Comparison of ENCODE assay signal across 34 mouse cellular contexts in the genomic region with DNA sequence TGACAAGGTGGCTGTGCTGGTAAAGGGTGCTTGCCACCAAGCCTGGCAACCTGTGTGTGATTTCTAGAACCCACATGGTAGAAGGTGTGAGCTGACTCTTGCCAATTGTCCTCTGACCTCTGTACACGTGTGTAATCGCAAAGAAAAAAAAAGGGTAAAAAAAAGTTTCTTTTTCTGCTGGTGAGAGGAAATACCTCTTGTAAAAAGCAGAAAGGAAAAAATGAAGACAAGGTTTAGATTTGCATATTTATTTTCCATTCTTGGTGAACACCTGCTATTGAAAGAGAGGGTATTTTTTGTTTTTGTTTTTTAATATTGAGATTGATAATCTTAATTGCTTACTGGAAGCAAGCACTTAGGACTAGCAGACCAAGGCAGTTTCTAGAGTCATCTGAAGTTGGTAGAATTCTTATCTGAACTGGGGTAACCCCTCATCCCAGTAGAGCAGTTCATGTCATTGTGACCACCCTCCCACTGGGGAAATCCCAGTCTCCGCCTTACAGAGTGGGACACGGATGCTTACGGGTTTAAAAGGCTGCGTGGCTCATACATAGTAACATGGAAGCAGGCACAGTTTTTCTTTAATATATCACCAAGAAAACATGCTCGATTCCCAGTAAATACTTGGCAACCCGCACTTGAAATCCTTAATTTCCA. TPM values are rescaled to one million over a fixed set of nuclear protein-coding genes. Genes with fewer than 3 reads are reported as not detected.
A peak's percentile ranks its signal among the peaks of the same experiment; 100 is the strongest.
DNase-seq lines count a peak whose midpoint lies in the region; ATAC-seq and TF ChIP-seq lines count a peak whose summit lies in the region.
"Had no signal": no experiment of that assay in that cellular context is flagged by ENCODE, and none has a peak within 500 bp of the region (broad histone marks: within the 10 kb centered on the region; RNA-seq: fewer than 3 reads in every experiment).

No protein-coding gene starts in this region.

- TF ChIP-seq EP300 in CH12.LX (IDR thresholded peaks at IDR 0.05; ENCODE audit: low read length), result peak; percentile 100

- in situ Hi-C loops in CH12.LX (cut with MboI; ENCODE audit: low pct_ligation_motif_present, low pct_unique_long_range_greater_than_20kb, low sequenced_read_pairs), result no loop called here

- no peak for TF ChIP-seq POLR2A in thymus, adult 2 months (IDR thresholded peaks at IDR 0.05; ENCODE audit: control insufficient read depth, extremely low read depth, insufficient read depth, low read length, poor library complexity)
- TF ChIP-seq POLR2A in CH12.LX (IDR thresholded peaks at IDR 0.05; ENCODE audit: low read depth, low read length), result peak; percentile 36; the same call in 1 of the 2 replicates

- peak; percentile 62 for ATAC-seq in inflammation-experienced regulatory T-cells, adult 6 months
- ATAC-seq: midbrain, embryonic 16.5 days had no signal

- no peak for DNase-seq in thymus, adult 2 months
- DNase-seq in thymus, adult 18-20 months, result no peak
- DNase-seq in CH12.LX (ENCODE audit: extremely low read depth), result peak; percentile 80
- DNase-seq in splenic B cell, adult 2 months (ENCODE audit: low read depth, low spot score), result peak; percentile 64
- no peak for DNase-seq in adrenal gland, postnatal 25 days
- DNase-seq in embryo, embryonic 11 days, result no peak
- no peak for DNase-seq in cerebellum, adult 11 months
- DNase-seq: adrenal gland, adult 8-10 months; cerebellum, adult 9-10 months; gastrocnemius, postnatal 14 days; heart, adult 11 months; kidney, adult 11 months; kidney, postnatal 25 days; liver; lung, postnatal 36 days; right cerebral cortex, postnatal 4 days; thymus, postnatal 4 days had no signal

- H3K36me3 ChIP-seq in thymus, adult 2 months (ENCODE audit: control insufficient read depth, insufficient read depth, low read length), result no peaks in the 10 kb centered on the region
- peaks cover 0 to under 1% of the 10 kb centered on the region in 2 experiments for H3K36me3 ChIP-seq in CH12.LX (replicated peaks in 1 of 2; ENCODE audit: control insufficient read depth in 1 of 2, insufficient read depth in 1 of 2, low read length in 1 of 2)
- no peaks in the 10 kb centered on the region for H3K36me3 ChIP-seq in splenic B cell, adult 2 months (ENCODE audit: control insufficient read depth, insufficient read depth, low read length, poor library complexity, severe bottlenecking)
- H3K36me3 ChIP-seq: hindbrain, embryonic 13.5 days; kidney, embryonic 15.5 days; lung, embryonic 15.5 days; neural tube, embryonic 12.5 days had no signal

- H3K4me1 ChIP-seq in thymus, adult 2 months (replicated peaks; ENCODE audit: control insufficient read depth, insufficient read depth, low read length), result peaks cover 14% of the 10 kb centered on the region
- peaks cover 18 to 60% of the 10 kb centered on the region in 2 experiments for H3K4me1 ChIP-seq in CH12.LX (ENCODE audit: control insufficient read depth in 1 of 2, insufficient read depth in 2 of 2)

- dilution Hi-C loops in CH12.LX (cut with MboI; ENCODE audit: extremely low pct_ligation_motif_present, extremely low pct_unique_long_range_greater_than_20kb, low sequenced_read_pairs), result no loop called here

- no peak for TF ChIP-seq CTCF in thymus, adult 2 months (IDR thresholded peaks at IDR 0.05; ENCODE audit: borderline replicate concordance, control insufficient read depth, extremely low read depth, insufficient read depth, low read length, poor library complexity)
- no peak for TF ChIP-seq CTCF in CH12.LX (conservative IDR thresholded peaks at IDR 0.05 in 1 of 2, IDR thresholded peaks at IDR 0.05 in 1 of 2; ENCODE audit: low read depth in 2 of 2, low read length in 2 of 2)

- H3K79me2 ChIP-seq in CH12.LX (replicated peaks; ENCODE audit: control insufficient read depth, extremely low read depth, insufficient read depth, poor library complexity, severe bottlenecking), result no peaks in the 10 kb centered on the region

- H3K9me3 ChIP-seq in CH12.LX (replicated peaks; ENCODE audit: low read length), result no peaks in the 10 kb centered on the region
- H3K9me3 ChIP-seq: hindbrain, embryonic 13.5 days; kidney, embryonic 15.5 days; lung, embryonic 15.5 days; neural tube, embryonic 12.5 days had no signal

- H3K9ac ChIP-seq in CH12.LX (ENCODE audit: insufficient read depth, low read depth), result peak overlapping the region; percentile 90; the same call in 1 of the 2 replicates
- H3K9ac ChIP-seq: hindbrain, embryonic 13.5 days; kidney, embryonic 15.5 days; lung, embryonic 15.5 days; neural tube, embryonic 12.5 days had no signal

- H3K27ac ChIP-seq in thymus, adult 2 months (ENCODE audit: control insufficient read depth, insufficient read depth, low read length), result peak overlapping the region; percentile 69; the same call in 1 of the 2 replicates
- H3K27ac ChIP-seq in CH12.LX (ENCODE audit: insufficient read depth, low read depth), result peak overlapping the region; percentile 54
- H3K27ac ChIP-seq: hindbrain, embryonic 13.5 days; kidney, embryonic 15.5 days; lung, embryonic 15.5 days; neural tube, embryonic 12.5 days; stomach, postnatal 0 days had no signal

- no peak; the same call in none of the 2 replicates for TF ChIP-seq RAD21 in CH12.LX (IDR thresholded peaks at IDR 0.05; ENCODE audit: low read depth, low read length)

- H3K27me3 ChIP-seq in thymus, adult 2 months (ENCODE audit: control insufficient read depth, insufficient read depth, low read length), result no peaks in the 10 kb centered on the region
- no peaks in the 10 kb centered on the region for H3K27me3 ChIP-seq in CH12.LX (replicated peaks)
- H3K27me3 ChIP-seq in splenic B cell, adult 2 months (ENCODE audit: control insufficient read depth, insufficient read depth, low read length, poor library complexity, severe bottlenecking), result no peaks in the 10 kb centered on the region

- WGBS in thymus, adult 2 months, result 74% methylated on average over 8 of the region's 8 CpGs

- H3K4me3 ChIP-seq in thymus, adult 2 months (ENCODE audit: control insufficient read depth, insufficient read depth, low read length), result no peak overlapping the region
- peak overlapping the region in 2 of 3 experiments; percentile 13 to 53 for H3K4me3 ChIP-seq in CH12.LX (replicated peaks in 1 of 3; ENCODE audit: low read depth in 2 of 3, low read length in 2 of 3, poor library complexity in 1 of 3)
- H3K4me3 ChIP-seq: erythroblast, embryonic 14.5 days; hindbrain, embryonic 13.5 days; kidney, embryonic 15.5 days; lung, embryonic 15.5 days; neural tube, embryonic 12.5 days had no signal

- peak overlapping the region; percentile 83 for H3K4me2 ChIP-seq in CH12.LX (ENCODE audit: insufficient read depth, low read depth, poor library complexity, severe bottlenecking)
- H3K4me2 ChIP-seq: heart, embryonic 11.5 days; hindbrain, embryonic 13.5 days; kidney, embryonic 15.5 days; lung, embryonic 15.5 days; midbrain, embryonic 11.5 days; neural tube, embryonic 12.5 days had no signal

TF ChIP-seq in CH12.LX, 34 proteins besides CTCF, POLR2A, EP300 and RAD21 (continues in another document):
- no peak for TF ChIP-seq SMC3 (IDR thresholded peaks at IDR 0.05; ENCODE audit: low read depth, low read length)
- TF ChIP-seq BHLHE40 (IDR thresholded peaks at IDR 0.05; ENCODE audit: low read depth, low read length), result peak; percentile 99
- TF ChIP-seq MYC (IDR thresholded peaks at IDR 0.05; ENCODE audit: low read depth, low read length), result peak; percentile 100
- peak; percentile 93 for TF ChIP-seq MEF2A (IDR thresholded peaks at IDR 0.05; ENCODE audit: borderline replicate concordance, low read depth, low read length)
- TF ChIP-seq JUND (conservative IDR thresholded peaks at IDR 0.05; ENCODE audit: low read depth, low read length), result peak; percentile 96
- peak; percentile 78 for TF ChIP-seq TBP (conservative IDR thresholded peaks at IDR 0.05; ENCODE audit: low read depth, low read length)
- TF ChIP-seq MAZ (IDR thresholded peaks at IDR 0.05; ENCODE audit: low read depth, low read length), result peak; percentile 87; the same call in 1 of the 2 replicates
- peak; percentile 72; the same call in 1 of the 2 replicates for TF ChIP-seq MAFK (IDR thresholded peaks at IDR 0.05; ENCODE audit: insufficient replicate concordance, low read length)
- peak; percentile 93 for TF ChIP-seq SIN3A (IDR thresholded peaks at IDR 0.05; ENCODE audit: low read length)
- peak; percentile 98 for TF ChIP-seq MAX (IDR thresholded peaks at IDR 0.05; ENCODE audit: low read length)
- 0 out of 2 replicates have a peak, but pooled peaks have one; percentile 34 for TF ChIP-seq NELFE (IDR thresholded peaks at IDR 0.05; ENCODE audit: low read depth, low read length)
- no peak; the same call in 1 of the 2 replicates for TF ChIP-seq ZKSCAN1 (IDR thresholded peaks at IDR 0.05; ENCODE audit: borderline replicate concordance, low read depth, low read length)
- no peak for TF ChIP-seq ZC3H11A (IDR thresholded peaks at IDR 0.05; ENCODE audit: low read depth, low read length)
- peak; percentile 95 for TF ChIP-seq RCOR1 (conservative IDR thresholded peaks at IDR 0.05; ENCODE audit: low read depth, low read length)
- no peak for TF ChIP-seq GABPA (IDR thresholded peaks at IDR 0.05; ENCODE audit: insufficient replicate concordance, low read depth, low read length)
- TF ChIP-seq MXI1 (IDR thresholded peaks at IDR 0.05; ENCODE audit: low read depth, low read length), result peak; percentile 96
- peak; percentile 96 for TF ChIP-seq TCF12 (IDR thresholded peaks at IDR 0.05; ENCODE audit: low read depth, low read length)
- TF ChIP-seq ELF1 (IDR thresholded peaks at IDR 0.05; ENCODE audit: low read depth, low read length), result peak; percentile 36; the same call in 1 of the 2 replicates

RNA-seq across cellular contexts. Expression of a gene that starts 5.7 kb away (rescaled TPM):
- 5.9 and 6.1 TPM in 2 replicates for polyA plus RNA-seq in thymus, adult 2 months (2012; rRNA removed)
- total RNA-seq in CH12.LX (2012; rRNA removed) (7.2 and 11.3 TPM in 2 replicates), CH12.LX (2014; rRNA removed) (5.3 and 6.4 TPM in 2 replicates)
- 5.2 and 7.2 TPM in 2 replicates for polyA plus RNA-seq in CH12.LX (2012; ENCODE audit: insufficient read length, low read depth)
- polyA plus RNA-seq in inflammation-experienced regulatory T-cells, adult 6 months (2017; shearing (Covaris generic)), result 1 to 10 TPM; 2.2 to 6.8 (median 4.7) TPM
- not detected in 2 replicates for total RNA-seq in adrenal gland, postnatal 25 days (2021)
- total RNA-seq: gastrocnemius, postnatal 14 days; layer of hippocampus, adult 18-20 months; left cerebral cortex, adult 8-10 months; left cerebral cortex, postnatal 36 days had no signal
- polyA plus RNA-seq: C2C12; erythroblast, embryonic 14.5 days; stomach, postnatal 0 days had no signal

RNA-seq across cellular contexts. Expression of a gene that starts 15.0 kb away (rescaled TPM):
- polyA plus RNA-seq in thymus, adult 2 months (2012; rRNA removed), result 0.03 TPM in 1 of 2 replicates, not detected in the other
- total RNA-seq in CH12.LX (2012; rRNA removed) (not detected in 2 replicates), CH12.LX (2014; rRNA removed) (not detected in 2 replicates)
- polyA plus RNA-seq in CH12.LX (2012; ENCODE audit: insufficient read length, low read depth), result not detected in 2 replicates
- under 1 TPM in 1 of 3 experiments, not detected in 2; 0.44 TPM for polyA plus RNA-seq in inflammation-experienced regulatory T-cells, adult 6 months (2017; shearing (Covaris generic))
- not detected in 2 replicates for total RNA-seq in adrenal gland, postnatal 25 days (2021)
- total RNA-seq: adrenal gland, adult 8-10 months; gastrocnemius, postnatal 14 days; megakaryocyte, adult 5-6 weeks had no signal
- polyA plus RNA-seq: erythroblast, embryonic 14.5 days; liver, embryonic 16.5 days; midbrain, embryonic 11.5 days had no signal

RNA-seq across cellular contexts. Expression of a gene that starts 26.7 kb away (rescaled TPM):
- 3.3 and 3.5 TPM in 2 replicates for polyA plus RNA-seq in thymus, adult 2 months (2012; rRNA removed)
- total RNA-seq in CH12.LX (2012; rRNA removed) (32.0 and 43.8 TPM in 2 replicates), CH12.LX (2014; rRNA removed) (31.0 and 35.8 TPM in 2 replicates)
- polyA plus RNA-seq in CH12.LX (2012; ENCODE audit: insufficient read length, low read depth), result 34.9 and 35.1 TPM in 2 replicates
- polyA plus RNA-seq in inflammation-experienced regulatory T-cells, adult 6 months (2017; shearing (Covaris generic)), result 1 to 10 TPM; 3.9 to 8.4 (median 7.9) TPM
- total RNA-seq in adrenal gland, postnatal 25 days (2021), result not detected in 2 replicates
- total RNA-seq: layer of hippocampus, adult 18-20 months; layer of hippocampus, postnatal 14 days; left cerebral cortex, adult 8-10 months; left cerebral cortex, postnatal 36 days had no signal
- polyA plus RNA-seq: erythroblast, embryonic 14.5 days had no signal

Comparison
In these comparisons a context has a peak if more than half of its experiments do, and no peak if none do; other contexts are left out.
1. DNase-seq: peak in CH12.LX (single experiment) and splenic B cell, adult 2 months (single experiment); none in thymus, adult 2 months (single experiment), thymus, adult 18-20 months (0 of 2), adrenal gland, postnatal 25 days (single experiment), embryo, embryonic 11 days (single experiment) and cerebellum, adult 11 months (single experiment).